Mouse (Mus musculus): ENCODE measurements around the gene Helq.

DNA sequence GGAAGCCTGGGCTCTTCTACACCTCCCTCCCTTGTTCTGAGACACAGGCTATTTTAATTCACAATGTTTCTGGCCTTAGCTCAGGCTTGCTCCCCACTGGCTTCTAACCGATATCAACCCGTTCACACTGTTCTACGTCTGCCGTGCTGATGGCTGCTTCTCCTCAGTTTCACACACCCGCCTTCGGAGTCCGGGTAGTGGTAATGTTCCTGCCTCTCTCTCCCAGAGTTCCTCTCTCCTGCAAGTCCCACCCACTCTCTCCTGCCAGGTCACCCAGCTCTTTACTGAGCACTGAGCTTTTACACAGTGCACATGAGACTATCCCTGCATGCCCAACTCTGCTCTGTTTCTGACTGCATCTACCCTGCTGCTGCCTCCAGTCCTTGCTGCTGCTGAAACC, 32.4 kb downstream of the Helq start:
- TF ChIP-seq CTCF (IDR thresholded peaks at IDR 0.05; ENCODE audit: borderline replicate concordance, insufficient read depth, low read depth, low read length) (no peak), POLR2A (IDR thresholded peaks at IDR 0.05; ENCODE audit: borderline replicate concordance, insufficient read depth, low read length) (no peak)
